Mouse (Mus musculus): ENCODE results near the gene H2-Aa. TPM values are rescaled to one million over a fixed set of nuclear protein-coding genes. Genes with fewer than 3 reads are reported as not detected.

H2-Aa gene
- total and polyA plus RNA-seq, 3 experiments: 26.8 to 141 (median 38.4) TPM

DNA sequence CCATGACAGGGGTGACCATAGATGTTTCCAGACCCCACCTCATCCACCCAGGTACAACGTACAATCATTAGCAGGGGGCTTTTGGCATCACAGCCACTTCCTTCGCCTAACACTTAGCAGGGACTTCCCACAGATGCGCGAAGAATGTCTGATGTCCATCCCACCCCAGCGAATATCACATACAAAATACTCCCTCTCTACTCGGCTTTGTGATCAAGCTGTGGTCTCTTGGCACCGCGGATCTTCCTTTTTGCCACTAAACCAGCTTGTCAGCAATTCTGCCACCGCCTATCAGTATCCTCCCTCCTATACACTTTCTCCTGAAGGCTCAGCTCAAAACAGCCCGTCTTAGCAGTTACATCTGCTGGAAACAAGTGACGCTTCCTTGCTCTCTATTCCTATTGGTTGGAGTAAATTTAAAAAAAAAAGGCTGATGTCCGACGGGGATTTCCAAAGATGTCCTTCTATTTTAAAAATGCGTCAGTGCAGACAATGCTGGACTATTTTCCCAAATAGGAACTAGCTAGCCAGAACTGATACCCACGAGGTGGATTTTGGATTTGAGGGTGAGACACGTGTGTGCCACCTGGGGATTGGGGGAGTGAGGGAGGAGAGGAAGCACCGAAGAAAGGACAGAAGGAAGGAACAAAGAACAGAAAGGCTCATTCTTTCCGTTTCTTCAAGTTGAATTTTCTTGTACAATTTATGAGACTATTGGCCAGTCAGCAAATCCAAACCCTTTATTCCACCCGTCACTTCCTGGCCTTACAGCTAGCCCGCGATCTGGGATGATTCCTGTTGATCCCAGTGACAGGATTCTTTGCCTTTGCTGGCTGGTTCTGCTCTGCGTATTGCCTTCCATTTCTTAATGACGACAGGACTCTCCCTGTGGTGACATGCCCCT, 8.5 kb upstream of the H2-Aa start:
- peak; percentile 43 to 53 for DNase-seq
- no peak overlapping the region; the same call in 1 of the 2 replicates for H3K4me3 ChIP-seq
- H3K27me3 ChIP-seq (ENCODE audit: control insufficient read depth, insufficient read depth, low read length): no peaks in the 10 kb centered on the region
- H3K27ac ChIP-seq: 0 out of 2 replicates have a peak overlapping the region, but pooled peaks have one; percentile 9
- intact Hi-C loops (cut with DNase I): no loop called here
- no peaks in the 10 kb centered on the region for H3K36me3 ChIP-seq (ENCODE audit: control insufficient read depth, insufficient read depth, low read length)
- H3K4me1 ChIP-seq (ENCODE audit: control insufficient read depth, insufficient read depth, low read length): peaks cover 2% of the 10 kb centered on the region; the same call in 1 of the 2 replicates
- H3K9ac ChIP-seq (ENCODE audit: low read depth, low read length): no peak overlapping the region
- 20% methylated on average over 23 of the region's 23 CpGs for WGBS
- TF ChIP-seq EP300 (IDR thresholded peaks at IDR 0.05; ENCODE audit: insufficient read depth, low read depth, low read length): no peak
- no peak for TF ChIP-seq POLR2A (IDR thresholded peaks at IDR 0.05; ENCODE audit: insufficient read depth, low read depth, low read length)
- no peak for TF ChIP-seq CTCF (IDR thresholded peaks at IDR 0.05)
- no peaks in the 10 kb centered on the region for H3K79me2 ChIP-seq (replicated peaks; ENCODE audit: control insufficient read depth, insufficient read depth, low read length)

DNA sequence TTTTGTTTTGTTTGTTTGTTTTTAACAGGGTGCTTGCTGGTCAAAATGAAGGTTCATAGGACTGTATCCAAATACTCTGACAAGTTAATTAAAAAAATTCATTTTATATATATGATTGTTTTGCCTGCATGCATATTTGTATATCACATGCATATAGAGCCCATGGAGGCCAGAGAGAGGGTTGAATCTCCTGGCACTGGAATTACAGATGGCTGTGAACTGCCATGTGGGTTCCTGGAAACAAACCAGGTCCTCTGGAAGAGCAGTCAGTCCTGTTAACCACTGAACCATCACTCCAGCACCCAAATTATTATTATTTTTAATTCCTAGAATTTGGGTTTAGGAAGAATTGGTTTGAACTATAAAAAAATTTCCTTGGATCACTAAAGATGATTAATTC, 7.7 kb upstream of the H2-Aa start:
- peak in 1 of 2 experiments; percentile 2 for DNase-seq
- intact Hi-C loops (cut with DNase I): no loop called here
- H3K27ac ChIP-seq: no peak overlapping the region
- no peak overlapping the region for H3K4me3 ChIP-seq
- H3K4me1 ChIP-seq (ENCODE audit: control insufficient read depth, insufficient read depth, low read length): peaks cover 2% of the 10 kb centered on the region; the same call in 1 of the 2 replicates
- no peak overlapping the region for H3K9ac ChIP-seq (ENCODE audit: low read depth, low read length)
- H3K79me2 ChIP-seq (replicated peaks; ENCODE audit: control insufficient read depth, insufficient read depth, low read length): no peaks in the 10 kb centered on the region
- H3K27me3 ChIP-seq (ENCODE audit: control insufficient read depth, insufficient read depth, low read length): no peaks in the 10 kb centered on the region
- TF ChIP-seq EP300 (IDR thresholded peaks at IDR 0.05; ENCODE audit: insufficient read depth, low read depth, low read length) (no peak), POLR2A (IDR thresholded peaks at IDR 0.05; ENCODE audit: insufficient read depth, low read depth, low read length) (no peak)
- no peaks in the 10 kb centered on the region for H3K36me3 ChIP-seq (ENCODE audit: control insufficient read depth, insufficient read depth, low read length)

DNA sequence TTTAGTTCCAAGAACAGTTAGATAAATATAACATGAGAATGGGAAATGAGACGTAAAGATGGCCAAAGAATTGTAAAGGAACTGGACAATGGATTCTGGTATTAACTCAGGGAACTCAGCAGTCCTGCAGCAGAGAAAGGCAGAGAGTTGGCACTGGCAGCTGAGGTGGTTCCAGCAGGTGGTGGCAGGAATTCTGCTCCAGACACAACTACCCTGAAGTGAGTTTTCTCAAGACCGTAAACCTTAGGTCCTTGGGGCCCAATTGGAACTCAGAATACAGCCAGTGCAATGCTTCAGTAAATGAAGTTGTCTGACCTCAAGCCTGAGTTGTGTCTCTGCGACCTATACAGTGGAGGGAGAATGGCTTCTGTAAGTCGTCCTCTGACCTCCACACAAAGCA, 6.6 kb upstream of the H2-Aa start:
- intact Hi-C loops (cut with DNase I): no loop called here
- no peak overlapping the region for H3K9ac ChIP-seq (ENCODE audit: low read depth, low read length)
- no peak overlapping the region for H3K27ac ChIP-seq
- H3K4me1 ChIP-seq (ENCODE audit: control insufficient read depth, insufficient read depth, low read length): peaks cover 2% of the 10 kb centered on the region; the same call in 1 of the 2 replicates
- no peak overlapping the region for H3K4me3 ChIP-seq
- TF ChIP-seq EP300 (IDR thresholded peaks at IDR 0.05; ENCODE audit: insufficient read depth, low read depth, low read length): no peak
- no peak for TF ChIP-seq POLR2A (IDR thresholded peaks at IDR 0.05; ENCODE audit: insufficient read depth, low read depth, low read length)
- TF ChIP-seq CTCF (IDR thresholded peaks at IDR 0.05): no peak
- DNase-seq: no peak
- no peaks in the 10 kb centered on the region for H3K79me2 ChIP-seq (replicated peaks; ENCODE audit: control insufficient read depth, insufficient read depth, low read length)
- WGBS: 65% methylated on average over 4 of the region's 4 CpGs
- no peaks in the 10 kb centered on the region for H3K36me3 ChIP-seq (ENCODE audit: control insufficient read depth, insufficient read depth, low read length)
- no peaks in the 10 kb centered on the region for H3K27me3 ChIP-seq (ENCODE audit: control insufficient read depth, insufficient read depth, low read length)

GRCm38 (mm10) chr17:34293533-34293932, 5.9 kb upstream of the H2-Aa start:
- H3K27ac ChIP-seq: no peak overlapping the region
- no peak overlapping the region for H3K9ac ChIP-seq (ENCODE audit: low read depth, low read length)
- no peaks in the 10 kb centered on the region for H3K36me3 ChIP-seq (ENCODE audit: control insufficient read depth, insufficient read depth, low read length)
- WGBS: 28% methylated on average over 2 of the region's 2 CpGs
- H3K4me1 ChIP-seq (ENCODE audit: control insufficient read depth, insufficient read depth, low read length): peaks cover 2% of the 10 kb centered on the region; the same call in 1 of the 2 replicates
- peak in 1 of 2 experiments; percentile 40 for DNase-seq
- H3K4me3 ChIP-seq: no peak overlapping the region
- H3K27me3 ChIP-seq (ENCODE audit: control insufficient read depth, insufficient read depth, low read length): no peaks in the 10 kb centered on the region
- intact Hi-C loops (cut with DNase I): no loop called here
- no peaks in the 10 kb centered on the region for H3K79me2 ChIP-seq (replicated peaks; ENCODE audit: control insufficient read depth, insufficient read depth, low read length)
- TF ChIP-seq POLR2A (IDR thresholded peaks at IDR 0.05; ENCODE audit: insufficient read depth, low read depth, low read length): no peak
- TF ChIP-seq CTCF (IDR thresholded peaks at IDR 0.05): no peak
- no peak for TF ChIP-seq EP300 (IDR thresholded peaks at IDR 0.05; ENCODE audit: insufficient read depth, low read depth, low read length)

GRCm38 (mm10) chr17:34292570-34292969, 4.9 kb upstream of the H2-Aa start:
- DNase-seq: no peak
- Histone ChIP-seq H3K79me2 (replicated peaks; ENCODE audit: control insufficient read depth, insufficient read depth, low read length) (no peaks in the 10 kb centered on the region), H3K36me3 (ENCODE audit: control insufficient read depth, insufficient read depth, low read length) (no peaks in the 10 kb centered on the region), H3K4me3 (no peak overlapping the region), H3K9ac (ENCODE audit: low read depth, low read length) (no peak overlapping the region), H3K4me1 (ENCODE audit: control insufficient read depth, insufficient read depth, low read length) (peaks cover 2% of the 10 kb centered on the region; the same call in 1 of the 2 replicates), H3K27me3 (ENCODE audit: control insufficient read depth, insufficient read depth, low read length) (no peaks in the 10 kb centered on the region), H3K27ac (no peak overlapping the region)
- TF ChIP-seq EP300 (IDR thresholded peaks at IDR 0.05; ENCODE audit: insufficient read depth, low read depth, low read length): no peak
- TF ChIP-seq POLR2A (IDR thresholded peaks at IDR 0.05; ENCODE audit: insufficient read depth, low read depth, low read length): no peak
- TF ChIP-seq CTCF (IDR thresholded peaks at IDR 0.05): no peak
- intact Hi-C loops (cut with DNase I): no loop called here
- 89% methylated on average over 4 of the region's 4 CpGs for WGBS

DNA sequence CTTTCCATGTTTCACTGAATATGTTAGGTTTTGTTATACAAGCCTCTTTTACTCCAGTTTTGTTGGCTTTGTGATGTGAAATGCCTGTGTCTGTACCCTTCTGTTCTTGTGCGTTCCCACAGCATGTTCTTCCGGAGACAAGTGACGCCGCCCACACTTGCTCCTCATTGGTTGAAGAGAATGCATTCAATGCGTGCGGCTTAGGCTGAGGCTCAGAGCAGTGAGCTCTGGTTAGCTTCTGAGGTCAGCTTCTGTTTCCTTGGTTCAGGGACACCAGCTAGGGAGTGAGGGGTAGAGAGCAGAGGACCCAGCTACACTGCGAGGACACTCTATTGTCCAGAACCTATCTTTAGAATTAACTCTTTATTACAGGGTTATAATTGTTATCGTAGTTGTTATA, 4.0 kb upstream of the H2-Aa start:
- Histone ChIP-seq H3K36me3 (ENCODE audit: control insufficient read depth, insufficient read depth, low read length) (no peaks in the 10 kb centered on the region), H3K4me1 (ENCODE audit: control insufficient read depth, insufficient read depth, low read length) (peaks cover 2% of the 10 kb centered on the region; the same call in 1 of the 2 replicates), H3K79me2 (replicated peaks; ENCODE audit: control insufficient read depth, insufficient read depth, low read length) (no peaks in the 10 kb centered on the region), H3K9ac (ENCODE audit: low read depth, low read length) (no peak overlapping the region), H3K27ac (no peak overlapping the region), H3K27me3 (ENCODE audit: control insufficient read depth, insufficient read depth, low read length) (no peaks in the 10 kb centered on the region), H3K4me3 (no peak overlapping the region)
- intact Hi-C loops (cut with DNase I): no loop called here
- 14% methylated on average over 8 of the region's 8 CpGs for WGBS
- TF ChIP-seq CTCF (IDR thresholded peaks at IDR 0.05): no peak
- no peak for TF ChIP-seq EP300 (IDR thresholded peaks at IDR 0.05; ENCODE audit: insufficient read depth, low read depth, low read length)
- no peak for TF ChIP-seq POLR2A (IDR thresholded peaks at IDR 0.05; ENCODE audit: insufficient read depth, low read depth, low read length)
- peak; percentile 77 to 80 for DNase-seq
